Mouse (Mus musculus): Measurements from ENCODE around the gene Rpl18a. TPM values are rescaled to one million over a fixed set of nuclear protein-coding genes. Genes with fewer than 3 reads are reported as not detected.

The Rpl18a gene
- total RNA-seq (2021), result 1,000 to 10,000 TPM; 1,253 to 1,401 TPM
- long read RNA-seq, experiment 1, transcript Rpl18a-201 (5 exons, 1,260 nt), result major isoform, 61 of 235 reads
- long read RNA-seq, experiment 1, partial matches to known transcripts, result 174 of 235 reads
- long read RNA-seq, experiment 1, other reads (novel, unspliced or antisense), result 0 of 235 reads
- long read RNA-seq, experiment 2, transcript Rpl18a-201 (5 exons, 1,260 nt), result major isoform, 291 of 1,154 reads
- long read RNA-seq, experiment 2, partial matches to known transcripts, result 859 of 1,154 reads
- long read RNA-seq, experiment 2, other reads (novel, unspliced or antisense), result 0 of 1,154 reads

GRCm38 (mm10) chr8:70897021-70897680, at the start of gene Rpl18a:
Rpl18a (minus strand) TSS chr8:70897412.
- DNase-seq (ENCODE audit: low spot score in 2 of 2), result peak; percentile 84 to 87

GRCm38 (mm10) chr8:70943187-70943586, 46.0 kb upstream of the Rpl18a start:
- no peak for DNase-seq (ENCODE audit: low spot score in 2 of 2)

GRCm38 (mm10) chr8:70941478-70941877, 44.3 kb upstream of the Rpl18a start:
- DNase-seq (ENCODE audit: low spot score in 2 of 2), result no peak

GRCm38 (mm10) chr8:70937200-70937599, 40.0 kb upstream of the Rpl18a start:
- DNase-seq (ENCODE audit: low spot score in 2 of 2), result no peak

- DNase-seq (ENCODE audit: low spot score in 2 of 2), result no peak
These were observed 37.6 kb upstream of the Rpl18a start for GRCm38 (mm10) chr8:70934786-70935185.

GRCm38 (mm10) chr8:70933036-70933435, 35.8 kb upstream of the Rpl18a start:
- DNase-seq (ENCODE audit: low spot score in 2 of 2), result no peak

- no peak for DNase-seq (ENCODE audit: low spot score in 2 of 2)
These were observed 34.5 kb upstream of the Rpl18a start for GRCm38 (mm10) chr8:70931731-70932130.

GRCm38 (mm10) chr8:70928778-70929322, 31.6 kb upstream of the Rpl18a start:
- DNase-seq (ENCODE audit: low spot score in 2 of 2), result no peak

- no peak for DNase-seq (ENCODE audit: low spot score in 2 of 2)
These were observed 30.9 kb upstream of the Rpl18a start for GRCm38 (mm10) chr8:70928096-70928495.

- DNase-seq (ENCODE audit: low spot score in 2 of 2), result no peak
These were observed 29.2 kb upstream of the Rpl18a start for GRCm38 (mm10) chr8:70926396-70926795.

GRCm38 (mm10) chr8:70925754-70926153, 28.5 kb upstream of the Rpl18a start:
- DNase-seq (ENCODE audit: low spot score in 2 of 2), result no peak

GRCm38 (mm10) chr8:70924151-70924550, 26.9 kb upstream of the Rpl18a start:
- DNase-seq (ENCODE audit: low spot score in 2 of 2), result no peak

GRCm38 (mm10) chr8:70920049-70920922, 23.1 kb upstream of the Rpl18a start:
- peak in 1 of 2 experiments; percentile 12 for DNase-seq (ENCODE audit: low spot score in 2 of 2)

GRCm38 (mm10) chr8:70914704-70915103, 17.5 kb upstream of the Rpl18a start:
- DNase-seq (ENCODE audit: low spot score in 2 of 2), result no peak

- no peak for DNase-seq (ENCODE audit: low spot score in 2 of 2)
These were observed 16.3 kb upstream of the Rpl18a start for GRCm38 (mm10) chr8:70913523-70913922.

GRCm38 (mm10) chr8:70912955-70913354, 15.7 kb upstream of the Rpl18a start:
- no peak for DNase-seq (ENCODE audit: low spot score in 2 of 2)

- no peak for DNase-seq (ENCODE audit: low spot score in 2 of 2)
These were observed 14.4 kb upstream of the Rpl18a start for GRCm38 (mm10) chr8:70911596-70911995.

- no peak for DNase-seq (ENCODE audit: low spot score in 2 of 2)
These were observed 10.3 kb upstream of the Rpl18a start for GRCm38 (mm10) chr8:70907518-70907917.

- peak; percentile 77 to 82 for DNase-seq (ENCODE audit: low spot score in 2 of 2)
These were observed 8.9 kb upstream of the Rpl18a start, which contains the start of gene Map1s for GRCm38 (mm10) chr8:70905831-70906736. Map1s (plus strand) TSS chr8:70905932.

GRCm38 (mm10) chr8:70905463-70905830, 8.2 kb upstream of the Rpl18a start:
- no peak for DNase-seq (ENCODE audit: low spot score in 2 of 2)

Data from adrenal gland, adult 18-20 months (tissue).